Mouse (Mus musculus): ENCODE results near the gene Ghrh. TPM values are rescaled to one million over a fixed set of nuclear protein-coding genes. Genes with fewer than 3 reads are reported as not detected.

Gene Ghrh
- total RNA-seq, 2 experiments from 2014 or later: not detected

- intact Hi-C loops (cut with DNase I): no loop called here
- DNase-seq (ENCODE audit: low spot score in 2 of 2): no peak
Measured at GRCm38 (mm10) chr2:157314310-157314709, 33.0 kb downstream of the Ghrh start.

- intact Hi-C loops (cut with DNase I): no loop called here
- DNase-seq (ENCODE audit: low spot score in 2 of 2): peak in 1 of 2 experiments; percentile 34
Measured at GRCm38 (mm10) chr2:157313718-157314117, 33.6 kb downstream of the Ghrh start.

DNA sequence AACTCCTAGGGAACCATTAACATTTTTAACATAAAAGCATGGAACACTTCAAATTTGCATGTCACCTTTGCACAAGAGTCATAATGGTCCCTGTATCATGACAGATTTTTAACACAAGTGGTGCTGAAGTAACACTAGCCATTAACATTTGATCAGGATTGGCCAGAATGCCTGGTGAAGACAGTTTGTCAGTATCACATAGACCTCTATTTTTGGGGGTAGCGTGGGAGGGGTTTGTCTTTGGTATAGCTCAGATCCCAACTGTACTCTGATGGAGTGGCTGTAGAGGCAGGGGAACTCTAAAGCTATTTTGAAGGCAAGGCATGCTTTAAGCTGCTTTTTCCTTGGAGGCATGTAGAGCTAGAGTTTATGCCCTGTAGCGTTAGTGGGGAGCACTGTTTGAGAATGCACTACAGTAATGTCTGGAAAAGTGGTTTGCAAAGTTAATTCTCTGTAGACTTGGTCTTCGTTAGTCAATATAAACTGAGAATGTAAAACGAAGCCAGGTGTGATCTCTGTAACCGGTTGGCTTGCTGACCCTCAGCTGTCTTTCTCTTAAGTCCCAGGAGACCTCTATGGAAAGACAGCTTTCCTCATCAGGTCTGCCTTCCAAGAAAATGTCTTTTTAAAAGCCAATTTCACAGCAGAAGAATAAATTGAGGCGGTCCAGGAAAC is 36.2 kb downstream of the Ghrh start:
- no peak for DNase-seq (ENCODE audit: low spot score in 2 of 2)
- intact Hi-C loops (cut with DNase I): no loop called here

GRCm38 (mm10) chr2:157309611-157310010 is 37.7 kb downstream of the Ghrh start:
- intact Hi-C loops (cut with DNase I): no loop called here
- DNase-seq (ENCODE audit: low spot score in 2 of 2): no peak

DNA sequence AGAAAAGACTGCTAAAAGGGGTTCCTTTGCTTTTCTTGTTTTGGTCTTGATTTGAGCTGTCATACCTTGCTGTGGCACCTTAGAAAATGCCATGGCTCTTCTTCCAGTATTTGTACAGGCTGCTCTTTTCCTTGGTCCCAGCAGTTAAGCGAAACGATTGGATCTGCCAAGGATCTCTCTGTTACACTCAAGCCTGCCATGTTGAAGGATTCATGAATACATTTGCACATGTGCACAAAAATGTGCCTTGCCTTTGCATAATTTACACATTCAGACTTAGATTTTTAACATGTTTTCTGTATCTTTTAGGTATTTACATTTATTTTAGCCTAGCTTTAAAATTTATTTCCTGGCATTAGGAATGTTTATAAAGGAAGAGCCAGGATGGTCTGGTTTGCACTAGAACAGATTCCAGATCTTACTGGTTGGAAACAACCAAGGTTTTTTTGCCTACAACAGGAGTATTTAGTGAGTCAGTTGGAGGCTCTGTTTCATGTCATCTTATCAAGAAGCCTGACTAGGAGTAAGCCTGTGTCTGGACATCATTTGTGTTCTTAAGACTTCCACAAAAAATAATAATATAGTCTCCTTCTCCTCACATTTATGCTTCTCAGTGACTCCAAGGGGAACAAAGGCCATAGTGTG is 38.9 kb downstream of the Ghrh start:
- DNase-seq (ENCODE audit: low spot score in 2 of 2): no peak
- intact Hi-C loops (cut with DNase I): no loop called here

DNA sequence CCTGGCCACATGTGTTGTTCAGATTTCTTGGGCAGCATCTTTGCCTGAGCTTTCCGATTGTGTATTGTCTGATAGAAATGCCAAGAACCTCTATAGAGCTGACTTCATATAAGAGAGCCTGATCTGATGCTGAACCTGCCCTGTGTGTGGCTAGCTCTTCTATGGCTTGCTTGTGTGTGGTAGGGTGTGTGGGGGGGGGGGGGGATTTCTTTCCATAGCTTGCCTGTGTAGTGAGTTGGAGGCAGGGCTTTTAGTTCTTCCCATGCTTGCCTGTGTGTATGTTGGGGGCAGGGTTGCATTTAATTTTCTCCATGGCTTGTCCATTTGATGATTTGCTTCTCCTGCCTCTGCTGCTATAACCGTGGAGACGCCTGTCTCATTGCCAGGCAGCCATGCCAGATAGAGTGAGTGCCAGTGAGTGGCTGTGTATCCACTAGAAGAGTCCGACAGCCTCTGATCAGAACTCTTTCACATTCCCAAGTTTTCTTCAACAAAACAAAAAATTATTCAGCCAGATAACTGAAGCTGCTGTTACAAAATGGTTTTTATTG is 39.5 kb downstream of the Ghrh start:
- intact Hi-C loops (cut with DNase I): no loop called here
- peak in 1 of 2 experiments; percentile 25 for DNase-seq (ENCODE audit: low spot score in 2 of 2)

- DNase-seq (ENCODE audit: low spot score in 2 of 2): peak in 1 of 2 experiments; percentile 28
- intact Hi-C loops (cut with DNase I): no loop called here
Measured at GRCm38 (mm10) chr2:157306091-157307032, 40.9 kb downstream of the Ghrh start.

DNA sequence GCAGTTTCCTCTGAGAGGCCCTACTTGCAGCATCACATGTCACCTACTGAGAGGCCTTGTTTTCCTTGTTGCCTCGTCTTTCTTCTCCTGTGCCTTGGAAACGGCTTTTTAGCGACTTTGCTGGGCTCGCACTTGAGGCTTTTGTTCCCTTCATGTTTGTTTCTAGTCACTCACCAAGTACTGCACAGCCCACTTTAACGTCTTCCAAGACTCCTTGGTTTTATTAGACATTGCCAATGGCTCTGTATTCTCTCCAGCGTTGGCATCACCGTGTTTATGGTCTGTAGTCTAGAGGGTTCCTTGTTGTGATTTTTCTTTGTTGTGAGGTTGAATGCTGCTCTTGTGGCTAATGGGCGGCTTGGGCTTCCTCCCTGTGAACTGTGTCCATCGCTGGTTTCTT is 44.2 kb downstream of the Ghrh start:
- peak in 1 of 2 experiments; percentile 29 for DNase-seq (ENCODE audit: low spot score in 2 of 2)
- intact Hi-C loops (cut with DNase I): no loop called here

GRCm38 (mm10) chr2:157300051-157300450 is 47.3 kb downstream of the Ghrh start:
- intact Hi-C loops (cut with DNase I): no loop called here
- no peak for DNase-seq (ENCODE audit: low spot score in 2 of 2)

DNA sequence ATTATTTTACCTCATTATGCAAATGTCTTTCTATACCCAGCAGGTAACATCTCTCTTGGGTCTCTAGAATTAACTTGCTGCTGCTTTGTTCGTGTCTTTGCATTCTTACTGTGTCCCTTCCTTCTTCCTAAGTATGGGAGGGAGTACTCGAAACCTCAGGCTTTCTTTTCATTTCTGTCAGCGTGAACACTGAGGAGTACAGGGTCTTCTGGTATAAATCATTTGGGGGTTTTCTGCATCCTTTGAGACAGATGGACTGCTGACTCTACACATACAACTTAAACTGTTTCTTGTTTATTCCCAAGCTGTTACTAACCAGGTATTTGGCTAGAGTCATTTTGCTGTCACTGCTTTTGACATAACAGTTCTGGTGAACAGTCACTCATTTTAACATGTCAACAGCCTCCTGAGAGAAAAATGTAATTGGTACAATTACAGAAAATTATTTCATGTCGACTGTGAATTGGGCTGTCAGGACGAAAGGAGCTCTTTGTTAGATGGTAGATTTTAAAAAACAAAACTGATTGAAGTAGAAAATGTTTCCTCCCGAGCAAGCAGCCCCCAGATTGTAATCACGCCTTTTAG is 51.1 kb downstream of the Ghrh start:
- DNase-seq (ENCODE audit: low spot score in 2 of 2): no peak
- intact Hi-C loops (cut with DNase I): no loop called here

DNA sequence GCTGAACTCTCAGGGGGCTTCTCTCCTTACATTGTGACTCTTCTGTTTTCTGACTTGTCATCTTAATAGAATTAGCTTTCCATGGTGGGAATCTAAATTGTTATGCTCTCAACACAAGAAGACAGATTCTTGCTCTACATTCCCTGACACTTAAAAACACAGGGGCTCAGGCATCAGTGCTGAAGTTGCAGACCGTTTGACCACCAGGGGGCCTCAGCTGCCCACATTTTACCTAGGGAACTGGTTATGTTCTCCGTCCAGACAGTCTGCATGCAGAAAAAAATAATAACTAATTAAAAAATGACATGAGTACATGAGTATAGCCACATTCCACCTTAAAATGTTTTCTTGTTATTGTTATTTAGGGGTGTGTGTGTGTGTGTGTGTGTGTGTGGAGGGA is 55.2 kb downstream of the Ghrh start:
- intact Hi-C loops (cut with DNase I): loop anchor here (5.0 kb wide), 3 partner anchors 45 to 280 kb away; partner anchors contain the start of gene Blcap
- peak; percentile 78 to 83 for DNase-seq (ENCODE audit: low spot score in 2 of 2)

- intact Hi-C loops (cut with DNase I): no loop called here
- no peak for DNase-seq (ENCODE audit: low spot score in 2 of 2)
Measured at GRCm38 (mm10) chr2:157288996-157289395, 58.3 kb downstream of the Ghrh start.

GRCm38 (mm10) chr2:157287542-157287941 is 59.8 kb downstream of the Ghrh start:
- DNase-seq (ENCODE audit: low spot score in 2 of 2): peak; percentile 68 to 72
- intact Hi-C loops (cut with DNase I): no loop called here

DNA sequence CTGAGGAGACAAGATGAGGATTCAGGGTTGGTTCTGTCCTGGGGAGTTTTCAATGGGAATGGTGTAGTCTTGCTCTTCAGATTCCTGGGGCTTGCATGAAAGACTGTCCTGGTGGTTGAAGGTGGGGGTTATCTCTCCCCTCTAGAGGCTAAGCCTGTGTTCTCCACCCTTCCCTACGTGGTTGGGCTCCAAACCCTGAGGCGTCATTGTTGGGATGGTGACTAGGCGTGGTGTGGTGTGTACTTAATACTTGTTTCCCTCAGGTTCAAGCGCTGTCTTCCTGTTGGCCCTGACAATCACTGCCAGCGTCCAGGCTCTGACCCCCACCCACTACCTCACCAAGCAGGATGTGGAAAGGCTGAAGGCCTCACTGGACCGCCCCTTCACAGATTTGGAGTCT is 64.0 kb downstream of the Ghrh start:
- no peak for DNase-seq (ENCODE audit: low spot score in 2 of 2)
- intact Hi-C loops (cut with DNase I): no loop called here

Other genes starting within 250 kb of the Ghrh start
- gene Samhd1, start 212.2 kb downstream of the Ghrh start, total RNA-seq (2021): 10 to 100 TPM; 12.0 to 14.1 TPM
- 1 to 10 TPM; 1.7 to 1.8 TPM for gene Rbl1, start 143.0 kb downstream of the Ghrh start, total RNA-seq (2021)
- gene Rpn2, start 68.5 kb downstream of the Ghrh start, total RNA-seq (2021): 100 to 1,000 TPM; 132 to 133 TPM
- 1 to 10 TPM in 1 of 2 experiments, under 1 TPM in 1; 0.85 to 1.3 TPM for gene Mroh8, start 68.0 kb downstream of the Ghrh start, total RNA-seq (2021)
- 10 to 100 TPM; 74.4 to 80.6 TPM for gene Manbal, start 20.1 kb upstream of the Ghrh start, total RNA-seq (2021)
- 100 to 1,000 TPM; 100 to 104 TPM for gene Src, start 70.9 kb upstream of the Ghrh start, total RNA-seq (2021)
- gene Nnat, start 212.6 kb upstream of the Ghrh start, total RNA-seq (2021): 100 to 1,000 TPM; 283 to 425 TPM
- 100 to 1,000 TPM; 103 to 116 TPM for gene Blcap, start 223.8 kb upstream of the Ghrh start, total RNA-seq (2021)